Mouse (Mus musculus): Measurements from ENCODE around the gene Ptprm. TPM values are rescaled to one million over a fixed set of nuclear protein-coding genes. Genes with fewer than 3 reads are reported as not detected.

Gene Ptprm
- 1.0 TPM in 2 replicates for polyA plus RNA-seq (2015; fragmentation: Nextera tagmentation; extraction: Ambion mirVana)

- Histone ChIP-seq H3K4me1 (replicated peaks) (no peaks in the 10 kb centered on the region), H3K27ac (no peak within 1 kb of the TSS), H3K9ac (peak within 1 kb of the TSS; percentile 41), H3K4me3 (replicated peaks) (peak within 1 kb of the TSS; percentile 55), H3K36me3 (no peaks in the 10 kb centered on the region), H3K27me3 (peaks cover 58% of the 10 kb centered on the region), H3K4me2 (peak within 1 kb of the TSS; percentile 68), H3K9me3 (replicated peaks) (no peaks in the 10 kb centered on the region)
- DNase-seq (peak; percentile 5), ATAC-seq (ENCODE audit: low read depth) (peak; percentile 82)
- WGBS (ENCODE audit: insufficient replicate concordance): 1% methylated on average over 61 of the region's 73 CpGs
Observed at GRCm38 (mm10) chr17:67354451-67355011, at the start of gene Ptprm. TSS of gene Ptprm (minus strand) at chr17:67354457.

- Histone ChIP-seq H3K27ac (no peak overlapping the region), H3K4me1 (replicated peaks) (no peaks in the 10 kb centered on the region), H3K4me2 (no peak overlapping the region), H3K36me3 (no peaks in the 10 kb centered on the region), H3K9me3 (replicated peaks) (no peaks in the 10 kb centered on the region), H3K4me3 (replicated peaks) (no peak overlapping the region), H3K27me3 (no peaks in the 10 kb centered on the region), H3K9ac (no peak overlapping the region)
- DNase-seq (no peak), ATAC-seq (ENCODE audit: low read depth) (no peak)
- 61% methylated on average over 2 of the region's 2 CpGs for WGBS (ENCODE audit: insufficient replicate concordance)
Observed at GRCm38 (mm10) chr17:67396205-67396604, 41.9 kb upstream of the Ptprm start.

GRCm38 (mm10) chr17:67390851-67391250, 36.6 kb upstream of the Ptprm start:
- H3K27ac ChIP-seq: no peak overlapping the region
- H3K27me3 ChIP-seq: no peaks in the 10 kb centered on the region
- ATAC-seq (ENCODE audit: low read depth): no peak
- H3K36me3 ChIP-seq: no peaks in the 10 kb centered on the region
- H3K4me2 ChIP-seq: no peak overlapping the region
- no peaks in the 10 kb centered on the region for H3K4me1 ChIP-seq (replicated peaks)
- no peaks in the 10 kb centered on the region for H3K9me3 ChIP-seq (replicated peaks)
- no peak for DNase-seq
- no peak overlapping the region for H3K9ac ChIP-seq
- WGBS (ENCODE audit: insufficient replicate concordance): 43% methylated on average over 5 of the region's 5 CpGs
- H3K4me3 ChIP-seq (replicated peaks): no peak overlapping the region

GRCm38 (mm10) chr17:67388171-67388570, 33.9 kb upstream of the Ptprm start:
- H3K4me1 ChIP-seq (replicated peaks): no peaks in the 10 kb centered on the region
- no peak overlapping the region for H3K27ac ChIP-seq
- H3K9me3 ChIP-seq (replicated peaks): no peaks in the 10 kb centered on the region
- H3K4me3 ChIP-seq (replicated peaks): no peak overlapping the region
- H3K27me3 ChIP-seq: no peaks in the 10 kb centered on the region
- no peak for ATAC-seq (ENCODE audit: low read depth)
- 71% methylated on average over 7 of the region's 7 CpGs for WGBS (ENCODE audit: insufficient replicate concordance)
- DNase-seq: no peak
- H3K4me2 ChIP-seq: no peak overlapping the region
- H3K36me3 ChIP-seq: no peaks in the 10 kb centered on the region
- no peak overlapping the region for H3K9ac ChIP-seq

- H3K27ac ChIP-seq: no peak overlapping the region
- H3K9me3 ChIP-seq (replicated peaks): no peaks in the 10 kb centered on the region
- no peak overlapping the region for H3K9ac ChIP-seq
- no peak overlapping the region for H3K4me3 ChIP-seq (replicated peaks)
- no peaks in the 10 kb centered on the region for H3K27me3 ChIP-seq
- no peak overlapping the region for H3K4me2 ChIP-seq
- no peak for DNase-seq
- H3K4me1 ChIP-seq (replicated peaks): no peaks in the 10 kb centered on the region
- 55% methylated on average over 6 of the region's 6 CpGs for WGBS (ENCODE audit: insufficient replicate concordance)
- ATAC-seq (ENCODE audit: low read depth): no peak
- no peaks in the 10 kb centered on the region for H3K36me3 ChIP-seq
Observed at GRCm38 (mm10) chr17:67385286-67385685, 31.0 kb upstream of the Ptprm start.

GRCm38 (mm10) chr17:67383635-67384034, 29.4 kb upstream of the Ptprm start:
- no peak for DNase-seq
- no peaks in the 10 kb centered on the region for H3K27me3 ChIP-seq
- WGBS (ENCODE audit: insufficient replicate concordance): 81% methylated on average over 1 of the region's 1 CpGs
- no peak overlapping the region for H3K4me3 ChIP-seq (replicated peaks)
- H3K36me3 ChIP-seq: no peaks in the 10 kb centered on the region
- H3K4me1 ChIP-seq (replicated peaks): no peaks in the 10 kb centered on the region
- no peak overlapping the region for H3K4me2 ChIP-seq
- no peak overlapping the region for H3K9ac ChIP-seq
- no peaks in the 10 kb centered on the region for H3K9me3 ChIP-seq (replicated peaks)
- ATAC-seq (ENCODE audit: low read depth): no peak
- H3K27ac ChIP-seq: no peak overlapping the region

GRCm38 (mm10) chr17:67381618-67382017, 27.4 kb upstream of the Ptprm start:
- H3K4me2 ChIP-seq: no peak overlapping the region
- DNase-seq (no peak), ATAC-seq (ENCODE audit: low read depth) (no peak)
- H3K36me3 ChIP-seq: no peaks in the 10 kb centered on the region
- no peaks in the 10 kb centered on the region for H3K9me3 ChIP-seq (replicated peaks)
- H3K4me1 ChIP-seq (replicated peaks): no peaks in the 10 kb centered on the region
- no peak overlapping the region for H3K9ac ChIP-seq
- H3K27ac ChIP-seq: no peak overlapping the region
- WGBS (ENCODE audit: insufficient replicate concordance): 25% methylated on average over 5 of the region's 5 CpGs
- H3K4me3 ChIP-seq (replicated peaks): no peak overlapping the region
- no peaks in the 10 kb centered on the region for H3K27me3 ChIP-seq

GRCm38 (mm10) chr17:67367866-67368265, 13.6 kb upstream of the Ptprm start:
- ATAC-seq (ENCODE audit: low read depth) (no peak), DNase-seq (no peak)
- Histone ChIP-seq H3K9ac (no peak overlapping the region), H3K36me3 (no peaks in the 10 kb centered on the region), H3K4me1 (replicated peaks) (no peaks in the 10 kb centered on the region), H3K4me3 (replicated peaks) (no peak overlapping the region), H3K27me3 (no peaks in the 10 kb centered on the region), H3K27ac (no peak overlapping the region), H3K9me3 (replicated peaks) (0 out of 2 replicates have a peak, but pooled peaks cover 3% of the 10 kb centered on the region), H3K4me2 (no peak overlapping the region)
- 74% methylated on average over 7 of the region's 7 CpGs for WGBS (ENCODE audit: insufficient replicate concordance)

- H3K4me3 ChIP-seq (replicated peaks): no peak overlapping the region
- no peak overlapping the region for H3K27ac ChIP-seq
- 51% methylated on average over 1 of the region's 1 CpGs for WGBS (ENCODE audit: insufficient replicate concordance)
- H3K9me3 ChIP-seq (replicated peaks): 0 out of 2 replicates have a peak, but pooled peaks cover 3% of the 10 kb centered on the region
- no peaks in the 10 kb centered on the region for H3K36me3 ChIP-seq
- H3K27me3 ChIP-seq: no peaks in the 10 kb centered on the region
- no peak for DNase-seq
- H3K4me2 ChIP-seq: no peak overlapping the region
- ATAC-seq (ENCODE audit: low read depth): no peak
- no peaks in the 10 kb centered on the region for H3K4me1 ChIP-seq (replicated peaks)
- H3K9ac ChIP-seq: no peak overlapping the region
Observed at GRCm38 (mm10) chr17:67364491-67364890, 10.2 kb upstream of the Ptprm start.

- H3K27ac ChIP-seq: no peak overlapping the region
- ATAC-seq (ENCODE audit: low read depth): no peak
- no peaks in the 10 kb centered on the region for H3K36me3 ChIP-seq
- H3K4me1 ChIP-seq (replicated peaks): no peaks in the 10 kb centered on the region
- H3K9ac ChIP-seq: no peak overlapping the region
- 67% methylated on average over 11 of the region's 11 CpGs for WGBS (ENCODE audit: insufficient replicate concordance)
- H3K4me3 ChIP-seq (replicated peaks): no peak overlapping the region
- H3K27me3 ChIP-seq: no peaks in the 10 kb centered on the region
- no peak for DNase-seq
- H3K4me2 ChIP-seq: no peak overlapping the region
- H3K9me3 ChIP-seq (replicated peaks): no peaks in the 10 kb centered on the region
Observed at GRCm38 (mm10) chr17:67363377-67364070, 9.3 kb upstream of the Ptprm start.

- Histone ChIP-seq H3K36me3 (no peaks in the 10 kb centered on the region), H3K4me2 (no peak overlapping the region), H3K4me1 (replicated peaks) (no peaks in the 10 kb centered on the region), H3K27ac (no peak overlapping the region), H3K9ac (no peak overlapping the region), H3K4me3 (replicated peaks) (no peak overlapping the region), H3K27me3 (no peaks in the 10 kb centered on the region), H3K9me3 (replicated peaks) (no peaks in the 10 kb centered on the region)
- DNase-seq (no peak), ATAC-seq (ENCODE audit: low read depth) (no peak)
- 69% methylated on average over 6 of the region's 6 CpGs for WGBS (ENCODE audit: insufficient replicate concordance)
Observed at GRCm38 (mm10) chr17:67362131-67362530, 7.9 kb upstream of the Ptprm start.

- Histone ChIP-seq H3K36me3 (no peaks in the 10 kb centered on the region), H3K4me2 (no peak overlapping the region), H3K4me1 (replicated peaks) (no peaks in the 10 kb centered on the region), H3K9ac (no peak overlapping the region), H3K9me3 (replicated peaks) (no peaks in the 10 kb centered on the region), H3K4me3 (replicated peaks) (no peak overlapping the region), H3K27me3 (peaks cover 10% of the 10 kb centered on the region), H3K27ac (no peak overlapping the region)
- WGBS (ENCODE audit: insufficient replicate concordance): 32% methylated on average over 3 of the region's 3 CpGs
- no peak for ATAC-seq (ENCODE audit: low read depth)
- no peak for DNase-seq
Observed at GRCm38 (mm10) chr17:67360606-67361005, 6.3 kb upstream of the Ptprm start.
